ENCODE assay signal across 23 mouse cellular contexts in genomic region chr19:4782891-4783290, GRCm38 (mm10).
"Had no signal": no experiment of that assay in that cellular context is flagged by ENCODE, and none has a peak within 500 bp of the region (broad histone marks: within the 10 kb centered on the region; RNA-seq: fewer than 3 reads in every experiment).

No protein-coding gene starts in this region.

- H3K27me3 ChIP-seq: forebrain, embryonic 15.5 days; heart, embryonic 13.5 days; heart, embryonic 15.5 days; hindbrain, embryonic 13.5 days; hindbrain, embryonic 15.5 days; limb, embryonic 13.5 days; limb, embryonic 15.5 days; liver, embryonic 12.5 days had no signal

- H3K4me2 ChIP-seq: forebrain, embryonic 15.5 days; heart, embryonic 11.5 days; heart, embryonic 13.5 days; heart, embryonic 15.5 days; hindbrain, embryonic 13.5 days; hindbrain, embryonic 15.5 days; limb, embryonic 13.5 days; limb, embryonic 15.5 days; liver, embryonic 12.5 days had no signal

- H3K9ac ChIP-seq: forebrain, embryonic 15.5 days; forebrain, postnatal 0 days; heart, embryonic 13.5 days; heart, embryonic 15.5 days; hindbrain, embryonic 13.5 days; hindbrain, embryonic 15.5 days; limb, embryonic 13.5 days; limb, embryonic 15.5 days; liver, embryonic 12.5 days had no signal

- H3K9me3 ChIP-seq: forebrain, embryonic 15.5 days; heart, embryonic 13.5 days; heart, embryonic 15.5 days; hindbrain, embryonic 13.5 days; hindbrain, embryonic 15.5 days; limb, embryonic 13.5 days; limb, embryonic 15.5 days; liver, embryonic 12.5 days had no signal

- H3K27ac ChIP-seq: forebrain, embryonic 15.5 days; heart, adult 2 months; heart, embryonic 13.5 days; heart, embryonic 15.5 days; hindbrain, embryonic 13.5 days; hindbrain, embryonic 15.5 days; hindbrain, postnatal 0 days; kidney, postnatal 0 days; limb, embryonic 13.5 days; limb, embryonic 15.5 days; liver, embryonic 12.5 days had no signal

- H3K4me3 ChIP-seq: forebrain, embryonic 15.5 days; heart, adult 2 months; heart, embryonic 13.5 days; heart, embryonic 15.5 days; hindbrain, embryonic 13.5 days; hindbrain, embryonic 15.5 days; limb, embryonic 13.5 days; limb, embryonic 15.5 days; liver, embryonic 12.5 days had no signal

- DNase-seq: forebrain, postnatal 0 days; gastrocnemius, postnatal 14 days; gastrocnemius, postnatal 36 days; heart, adult 2 months; heart, postnatal 14 days; heart, postnatal 36 days; kidney, adult 18-20 months; kidney, postnatal 14 days; layer of hippocampus, adult 9-11 months; layer of hippocampus, postnatal 36 days; left cerebral cortex, postnatal 4 days had no signal

- ATAC-seq: forebrain, embryonic 15.5 days; forebrain, postnatal 0 days; hindbrain, postnatal 0 days; intestine, embryonic 16.5 days; liver, embryonic 12.5 days had no signal
